Mouse (Mus musculus) left cerebral cortex, postnatal 10 days (tissue): ENCODE measurements at regions not wholly inside any gene's neighbourhood (a gene's known extent, or its start where the extent isn't known, plus 50 kb on each side); places are given as distances from the start of the nearest gene placed in this dataset.
"Not testable (repeated sequence)": the region's sequence is repeated elsewhere in the genome, so short reads cannot be mapped to it uniquely, and the experiment has no call there.

ENCODE experiments used
- DNase-seq, 2 experiments: peaks; one replicate each; pipeline ENCODE4 v3.0.0; 2021 to 2022; ENCODE audit warnings: low spot score in 2 of 2, mixed read lengths in 1 of 2; ENCODE audit errors: extremely low spot score in 1 of 2
- intact Hi-C: fragments of 180-260 bp; cut with DNase I; formaldehyde crosslinking; loops from one replicate; pipeline ENCODE4 v1.15.1; 2025

DNA sequence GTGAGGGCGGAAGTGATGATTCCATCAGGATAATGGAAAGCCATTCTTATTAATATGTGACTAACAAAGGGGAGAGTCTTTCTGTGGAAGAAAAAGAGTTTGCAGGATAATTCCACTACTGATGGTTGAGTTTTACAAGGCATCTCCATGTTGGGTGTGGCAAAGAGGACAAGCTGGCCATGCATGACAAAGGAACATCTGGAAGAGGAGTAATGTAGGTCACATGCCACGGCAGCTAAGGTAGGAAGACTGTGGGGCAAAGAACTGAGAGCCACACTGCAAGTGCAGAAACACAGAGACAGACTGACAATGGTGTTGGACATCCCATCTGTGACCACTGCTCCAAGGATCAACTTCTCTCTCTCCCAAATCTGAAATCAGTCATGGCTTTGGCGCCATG, 196.4 kb upstream of the Gdi2 start:
- DNase-seq, result no peak
- intact Hi-C loops, result no loop called here

DNA sequence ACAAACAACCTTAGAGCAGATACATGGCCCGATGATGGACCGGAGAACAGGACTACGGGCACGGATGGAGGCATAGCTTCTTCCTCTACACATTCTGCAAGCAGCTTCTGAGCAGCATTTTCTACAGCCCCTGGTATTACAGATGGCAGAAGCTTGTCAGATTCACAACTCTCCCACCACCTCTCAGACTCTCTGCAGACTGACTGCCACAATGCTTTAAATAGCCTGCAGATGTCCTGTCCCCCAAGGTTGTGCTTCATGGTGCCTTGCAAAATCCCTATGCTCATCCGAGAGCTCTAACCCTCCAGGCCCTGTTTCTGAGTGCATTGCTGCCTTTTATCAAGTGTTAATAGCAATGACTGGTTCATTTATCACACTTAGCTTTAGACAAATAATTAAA, 194.3 kb upstream of the Gdi2 start:
- intact Hi-C loops, result no loop called here
- DNase-seq, result no peak

- DNase-seq, intact Hi-C loops: not testable (repeated sequence)
Observed at GRCm38 (mm10) chr13:3354912-3355311, 183.0 kb upstream of the Gdi2 start.

DNA sequence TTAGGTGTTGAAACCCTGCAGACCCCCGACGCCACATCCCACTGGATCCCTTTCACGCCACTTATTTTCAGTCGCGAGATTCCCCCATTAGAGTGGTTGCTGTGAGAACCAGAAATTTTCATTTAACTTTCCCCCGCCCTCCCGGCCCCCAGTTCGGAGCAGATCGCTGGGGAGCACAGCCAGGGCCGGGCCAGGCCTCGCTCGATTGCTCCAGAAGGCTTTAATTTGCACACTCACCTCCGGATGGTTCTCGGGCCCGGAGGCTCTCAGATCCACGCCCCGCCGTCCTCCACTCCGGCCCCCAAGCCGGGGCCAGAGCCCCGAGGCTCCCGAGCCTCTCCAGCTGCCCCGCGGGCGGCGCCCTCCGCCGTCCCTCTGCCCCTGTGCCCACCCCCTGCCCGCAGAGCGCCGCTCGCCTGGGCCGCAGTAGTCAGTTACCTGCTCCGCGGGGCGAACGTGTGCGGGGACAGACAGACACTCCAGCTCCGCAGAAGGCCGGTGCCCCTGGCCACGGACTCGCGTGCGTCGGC, 179.7 kb upstream of the Gdi2 start:
- peak in 1 of 2 experiments; percentile 25 for DNase-seq
- intact Hi-C loops, result no loop called here

DNA sequence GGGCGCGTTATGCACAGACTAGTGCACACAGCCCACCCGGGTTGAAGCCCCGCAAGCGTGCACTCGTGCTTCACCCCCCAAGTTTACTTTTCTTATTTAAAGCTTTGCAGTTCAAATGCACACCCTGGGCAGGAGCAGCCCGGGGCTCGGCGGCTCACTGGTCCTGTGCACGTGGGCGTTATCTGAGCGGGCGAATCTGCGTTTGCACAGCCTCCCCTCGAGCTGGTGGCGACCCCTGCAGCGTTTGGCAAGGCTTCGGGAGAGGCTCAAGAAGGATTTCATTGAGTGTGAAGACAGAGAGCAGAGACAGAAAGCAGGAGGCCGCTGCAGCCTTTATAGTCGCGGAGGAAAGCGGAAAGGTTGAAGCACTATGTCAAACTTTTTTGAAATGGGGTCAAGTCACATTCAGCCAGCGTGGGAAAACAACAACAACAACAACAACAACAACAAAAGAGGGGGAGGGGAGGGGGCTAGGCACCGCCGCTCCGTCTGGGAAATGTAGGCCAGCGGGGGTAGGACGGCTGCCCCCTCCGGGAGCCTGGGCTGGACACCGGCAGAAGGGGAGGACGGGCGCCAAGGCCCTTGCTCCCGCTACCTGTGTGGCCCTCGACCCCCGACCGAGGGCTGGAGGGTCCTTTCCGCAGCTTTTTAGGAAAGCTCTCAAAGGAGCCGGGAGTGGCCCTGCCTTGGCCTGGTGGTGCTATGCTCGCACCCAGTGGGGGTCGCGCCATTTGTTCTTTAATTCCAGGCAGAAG, 178.7 kb upstream of the Gdi2 start:
- intact Hi-C loops, result no loop called here
- peak in 1 of 2 experiments; percentile 20 for DNase-seq

DNA sequence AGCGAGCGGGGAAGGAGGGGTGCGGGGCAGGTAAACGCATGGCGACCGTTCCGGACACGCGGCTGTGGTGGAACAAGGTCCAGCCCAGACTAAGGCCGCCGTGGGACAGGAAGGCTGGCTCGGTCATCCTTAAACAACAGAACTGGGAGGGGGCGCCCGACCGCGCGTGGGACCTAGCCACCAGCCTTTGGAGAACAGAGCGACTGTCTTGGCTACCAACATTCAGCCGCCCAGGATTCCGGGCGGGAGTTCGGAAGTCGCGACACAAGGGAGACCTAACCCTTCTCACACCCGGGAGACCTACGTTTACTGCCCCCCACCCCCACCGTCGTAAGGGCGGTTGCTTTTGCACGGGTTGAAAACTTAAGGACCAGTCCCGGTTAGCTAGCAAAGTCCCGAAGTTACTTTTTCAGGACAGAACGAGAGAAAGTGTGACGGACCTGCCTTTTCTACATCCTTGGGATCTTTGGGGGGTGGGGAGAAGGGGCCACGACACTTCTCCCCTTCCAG, 178.1 kb upstream of the Gdi2 start:
- intact Hi-C loops, result not testable (repeated sequence)
- peak in 1 of 2 experiments; percentile 28 for DNase-seq

DNA sequence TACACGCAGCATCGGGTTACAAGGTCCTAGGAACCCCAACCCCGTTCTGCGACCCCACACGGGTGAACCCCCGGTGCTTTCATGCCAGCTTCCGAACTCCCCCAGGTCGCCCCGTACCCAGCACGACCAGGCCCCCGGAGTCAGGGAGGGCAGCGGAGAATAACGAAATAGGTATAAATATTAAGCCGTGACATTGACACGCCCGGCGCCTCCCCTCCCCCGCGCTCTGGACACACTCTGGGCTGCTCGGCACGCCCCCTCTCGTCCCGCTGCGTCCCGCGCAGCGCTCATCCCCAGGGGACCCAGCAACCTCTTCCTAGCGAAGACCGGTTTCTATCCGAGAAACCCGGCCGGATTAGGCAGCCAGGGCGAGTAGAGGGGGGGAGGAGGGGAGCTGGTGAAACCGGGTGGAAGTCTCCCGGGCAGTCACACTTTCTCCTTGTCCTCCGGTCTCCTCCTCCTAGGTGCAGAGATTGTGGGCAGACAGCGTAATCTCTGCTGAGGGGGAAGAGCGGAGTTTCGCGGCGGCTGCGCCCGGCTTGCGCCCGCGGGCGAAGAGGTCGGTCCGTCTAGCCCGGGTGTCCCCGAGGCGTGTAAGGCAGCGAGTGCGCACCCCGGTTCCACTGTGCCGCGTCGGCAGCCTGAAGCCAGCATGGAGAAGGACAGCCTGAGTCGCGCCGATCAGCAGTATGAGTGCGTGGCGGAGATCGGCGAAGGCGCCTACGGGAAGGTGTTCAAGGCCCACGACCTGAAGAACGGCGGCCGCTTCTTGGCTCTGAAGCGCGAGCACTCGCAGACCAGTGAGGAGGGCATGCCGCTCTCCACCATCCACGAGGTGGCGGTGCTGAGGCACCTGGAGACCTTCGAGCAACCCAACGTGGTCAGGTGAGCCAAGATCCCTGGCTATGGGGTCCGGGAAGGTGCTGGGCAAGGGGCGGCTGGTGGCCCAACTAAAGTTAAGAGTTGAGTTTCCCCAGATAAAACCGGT, 177.1 kb upstream of the Gdi2 start:
- intact Hi-C loops, result no loop called here
- peak in 1 of 2 experiments; percentile 31 for DNase-seq

GRCm38 (mm10) chr13:3372701-3373100, 165.2 kb upstream of the Gdi2 start:
- intact Hi-C loops, result no loop called here
- no peak for DNase-seq

- intact Hi-C loops, DNase-seq: not testable (repeated sequence)
Observed at GRCm38 (mm10) chr13:3373522-3374220, 164.2 kb upstream of the Gdi2 start.

DNA sequence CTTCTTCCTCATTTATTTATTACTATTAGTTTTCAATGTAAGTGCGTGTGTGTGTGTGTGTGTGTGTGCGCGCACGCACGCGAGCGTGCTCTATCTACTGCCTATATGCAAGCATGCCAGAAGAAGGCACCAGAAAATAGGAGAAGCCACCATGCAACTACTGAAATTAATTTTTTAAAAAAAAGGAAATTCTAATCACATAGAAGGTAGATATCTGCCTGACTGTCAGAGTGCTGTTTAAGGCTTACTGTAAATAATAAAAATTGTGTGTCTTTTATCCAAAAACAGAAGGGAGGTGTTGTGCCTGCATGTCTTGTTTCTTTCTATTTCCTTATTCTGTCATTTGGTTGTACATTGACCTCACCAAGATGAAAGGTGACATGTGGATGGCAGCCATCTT, 163.1 kb upstream of the Gdi2 start:
- intact Hi-C loops, result no loop called here
- no peak for DNase-seq

GRCm38 (mm10) chr13:3377801-3378200, 160.1 kb upstream of the Gdi2 start:
- DNase-seq, intact Hi-C loops: not testable (repeated sequence)

DNA sequence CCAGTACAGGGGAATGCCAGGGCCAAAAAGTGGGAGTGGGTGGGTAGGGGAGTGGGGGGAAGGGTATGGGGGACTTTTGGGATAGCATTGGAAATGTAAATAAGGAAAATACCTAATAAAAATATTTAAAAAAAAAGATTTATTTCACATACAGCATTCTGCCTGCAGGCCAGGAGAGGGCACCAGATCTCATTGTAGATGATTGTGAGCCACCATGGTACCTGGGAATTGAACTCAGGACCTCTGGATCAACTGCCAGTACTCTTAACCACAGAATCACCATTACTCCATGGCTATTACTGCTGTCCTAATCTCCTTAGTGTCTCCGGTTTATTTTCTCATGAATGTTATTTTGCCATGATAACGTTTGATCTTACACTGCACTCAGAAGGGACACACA, 132.1 kb upstream of the Gdi2 start:
- intact Hi-C loops, result loop anchor here (5.0 kb wide), 1 partner anchor 137 kb away; no protein-coding TSS in a partner anchor
- not testable (repeated sequence) for DNase-seq

GRCm38 (mm10) chr13:3406236-3407017, 131.4 kb upstream of the Gdi2 start:
- intact Hi-C loops, result loop anchor here (5.0 kb wide), 1 partner anchor 136 kb away; no protein-coding TSS in a partner anchor

DNA sequence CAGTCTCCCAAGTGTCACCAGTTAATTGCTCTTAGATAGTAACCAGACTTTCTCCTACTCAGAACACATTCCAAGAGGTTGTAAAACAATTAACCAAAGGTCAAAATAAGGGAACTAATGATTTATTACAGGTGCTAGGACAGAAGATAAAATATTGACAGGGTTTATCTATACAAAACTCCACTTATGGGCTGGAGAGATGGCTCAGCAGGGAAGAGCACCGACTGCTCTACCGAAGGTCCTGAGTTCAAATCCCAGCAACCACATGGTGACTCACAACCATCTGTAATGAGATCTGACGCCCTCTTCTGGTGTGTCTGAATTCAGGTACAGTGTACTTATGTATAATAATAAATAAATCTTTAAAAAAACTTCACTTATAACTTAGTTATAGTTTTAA, 127.6 kb upstream of the Gdi2 start:
- DNase-seq, intact Hi-C loops: not testable (repeated sequence)

More at GRCm38 (mm10) chr13:3406236-3407017, 131.4 kb upstream of the Gdi2 start:
- DNase-seq, result peak; percentile 59 to 81

- intact Hi-C loops, result no loop called here
- DNase-seq, result no peak
Observed at GRCm38 (mm10) chr13:3417026-3417425, 120.8 kb upstream of the Gdi2 start.

DNA sequence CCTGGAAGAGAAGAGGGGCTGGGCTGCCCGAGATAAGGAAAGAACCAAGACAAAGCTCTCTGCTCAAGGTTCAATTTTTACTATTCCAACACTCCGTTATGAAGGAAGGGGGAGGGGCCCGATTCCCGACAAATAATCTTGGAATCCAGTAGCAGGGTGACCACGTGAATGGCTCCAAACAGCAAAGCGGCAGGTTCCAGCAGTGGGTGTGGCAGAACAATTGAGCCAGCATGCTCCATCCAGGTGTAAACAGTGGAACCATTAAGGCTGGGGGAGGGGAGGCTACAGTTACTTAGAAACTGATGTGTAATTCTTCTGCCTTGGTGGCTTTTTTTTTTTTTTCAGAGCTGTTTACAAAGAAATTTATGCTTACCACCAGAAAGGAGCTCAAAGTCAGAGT, 82.5 kb upstream of the Gdi2 start:
- DNase-seq, intact Hi-C loops: not testable (repeated sequence)

DNA sequence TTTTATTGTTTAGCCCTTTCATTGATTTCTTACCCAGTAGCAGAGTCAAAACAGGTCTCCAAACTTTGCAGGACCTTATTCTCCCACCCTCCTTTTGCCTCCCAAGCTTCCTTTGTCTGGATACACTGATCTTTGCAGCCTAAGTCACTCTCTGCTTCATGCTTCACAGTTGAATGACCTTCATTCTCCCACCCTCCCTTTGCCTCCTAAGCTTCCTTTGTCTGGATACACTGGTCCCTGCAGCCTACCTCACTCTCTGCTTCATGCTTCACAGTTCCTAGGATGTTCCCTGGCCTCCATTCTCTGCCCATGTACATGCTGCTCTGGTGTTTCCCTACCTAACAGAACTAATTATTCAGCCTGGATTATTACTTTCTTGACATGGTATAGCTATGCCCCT, 61.0 kb upstream of the Gdi2 start:
- no peak for DNase-seq
- intact Hi-C loops, result no loop called here
